Mouse (Mus musculus) gastrocnemius, postnatal 14 days (tissue): ENCODE measurements around the gene Prrt2. TPM values are rescaled to one million over a fixed set of nuclear protein-coding genes. Genes with fewer than 3 reads are reported as not detected.

ENCODE experiments used
- DNase-seq: peaks from one replicate; pipeline ENCODE4 v3.0.0; 2021; ENCODE audit warnings: mixed read lengths
- intact Hi-C: fragments of 180-260 bp; cut with DNase I; formaldehyde crosslinking; loops from one replicate; pipeline ENCODE4 v1.15.1; 2025; ENCODE audit warnings: low total_unique reads
- total RNA-seq, 2 experiments: library from RNA; stranded (reverse); gene quantifications; 2 replicates each; pipeline ENCODE4 v1.2.3; 2021

The Prrt2 gene
- total RNA-seq, 2 experiments from 2014 or later, result 1.6 TPM

GRCm38 (mm10) chr7:127021563-127022527 lies 834 bp upstream of the Prrt2 start:
- intact Hi-C loops, result no loop called here
- no peak for DNase-seq

- intact Hi-C loops, result no loop called here
- DNase-seq, result no peak
Observed at GRCm38 (mm10) chr7:127020491-127020890, 520 bp downstream of the Prrt2 start.

GRCm38 (mm10) chr7:127020031-127020430 lies 980 bp downstream of the Prrt2 start:
- DNase-seq, result no peak
- intact Hi-C loops, result no loop called here

- intact Hi-C loops, result no loop called here
- no peak for DNase-seq
Observed at GRCm38 (mm10) chr7:127019306-127019960, 1.6 kb downstream of the Prrt2 start.

- intact Hi-C loops, result no loop called here
- DNase-seq, result no peak
Observed at GRCm38 (mm10) chr7:127018416-127019305, 2.4 kb downstream of the Prrt2 start.

- no peak for DNase-seq
Observed at GRCm38 (mm10) chr7:127017950-127018345, 3.1 kb downstream of the Prrt2 start.

GRCm38 (mm10) chr7:127016971-127017949 lies 3.8 kb downstream of the Prrt2 start, which contains the start of gene Pagr1a:
TSS of gene Pagr1a (minus strand) at chr7:127017352.
- DNase-seq, result peak; percentile 97
- intact Hi-C loops, result no loop called here

More at GRCm38 (mm10) chr7:127017950-127018345, 3.1 kb downstream of the Prrt2 start:
- intact Hi-C loops, result no loop called here

- DNase-seq, result peak; percentile 61
- intact Hi-C loops, result no loop called here
Observed at GRCm38 (mm10) chr7:127016486-127016938, 4.5 kb downstream of the Prrt2 start.

- DNase-seq, result no peak
- intact Hi-C loops, result no loop called here
Observed at GRCm38 (mm10) chr7:127016481-127016485, 4.7 kb downstream of the Prrt2 start, which contains the start of gene Pagr1b. TSS of gene Pagr1b (minus strand) at chr7:127016484.

GRCm38 (mm10) chr7:127016081-127016480 lies 4.9 kb downstream of the Prrt2 start:
- no peak for DNase-seq
- intact Hi-C loops, result no loop called here

GRCm38 (mm10) chr7:127014993-127015392 lies 6.0 kb downstream of the Prrt2 start:
- DNase-seq, result no peak
- intact Hi-C loops, result no loop called here

- intact Hi-C loops, result no loop called here
- DNase-seq, result peak; percentile 69
Observed at GRCm38 (mm10) chr7:127014320-127014719, 6.7 kb downstream of the Prrt2 start, which contains the start of gene Mvp. TSS of gene Mvp (minus strand) at chr7:127014621.

GRCm38 (mm10) chr7:127013385-127013784 lies 7.6 kb downstream of the Prrt2 start:
- DNase-seq, result no peak
- intact Hi-C loops, result no loop called here

- no peak for DNase-seq
- intact Hi-C loops, result no loop called here
Observed at GRCm38 (mm10) chr7:127012845-127013244, 8.2 kb downstream of the Prrt2 start.

- intact Hi-C loops, result no loop called here
Observed at GRCm38 (mm10) chr7:127012374-127012773, 8.6 kb downstream of the Prrt2 start.

GRCm38 (mm10) chr7:127011717-127012116 lies 9.3 kb downstream of the Prrt2 start:
- intact Hi-C loops, result no loop called here
- no peak for DNase-seq

More at GRCm38 (mm10) chr7:127012374-127012773, 8.6 kb downstream of the Prrt2 start:
- DNase-seq, result no peak

GRCm38 (mm10) chr7:127011051-127011450 lies 10.0 kb downstream of the Prrt2 start:
- no peak for DNase-seq
- intact Hi-C loops, result no loop called here

GRCm38 (mm10) chr7:127009307-127010085 lies 11.5 kb downstream of the Prrt2 start:
- intact Hi-C loops, result no loop called here
- no peak for DNase-seq
